Mouse (Mus musculus) gastrocnemius, postnatal 14 days (tissue): ENCODE data around the gene Gm19345. TPM values are rescaled to one million over a fixed set of nuclear protein-coding genes. Genes with fewer than 3 reads are reported as not detected.

Source experiments
- DNase-seq: peaks from one replicate; pipeline ENCODE4 v3.0.0; 2021; ENCODE audit warnings: mixed read lengths
- intact Hi-C: fragments of 180-260 bp; cut with DNase I; formaldehyde crosslinking; loops from one replicate; pipeline ENCODE4 v1.15.1; 2025; ENCODE audit warnings: low total_unique reads
- total RNA-seq, 2 experiments: library from RNA; stranded (reverse); gene quantifications; 2 replicates each; pipeline ENCODE4 v1.2.3; 2021

The Gm19345 gene
- total RNA-seq, 2 experiments from 2014 or later = not detected

GRCm38 (mm10) chr7:19824182-19824973 is 27.4 kb upstream of the Gm19345 start:
- intact Hi-C loops = no loop called here

GRCm38 (mm10) chr7:19826756-19827155 is 25.0 kb upstream of the Gm19345 start:
- DNase-seq = peak; percentile 70
- intact Hi-C loops = no loop called here

More at GRCm38 (mm10) chr7:19824182-19824973, 27.4 kb upstream of the Gm19345 start:
- DNase-seq = peak; percentile 94

DNA sequence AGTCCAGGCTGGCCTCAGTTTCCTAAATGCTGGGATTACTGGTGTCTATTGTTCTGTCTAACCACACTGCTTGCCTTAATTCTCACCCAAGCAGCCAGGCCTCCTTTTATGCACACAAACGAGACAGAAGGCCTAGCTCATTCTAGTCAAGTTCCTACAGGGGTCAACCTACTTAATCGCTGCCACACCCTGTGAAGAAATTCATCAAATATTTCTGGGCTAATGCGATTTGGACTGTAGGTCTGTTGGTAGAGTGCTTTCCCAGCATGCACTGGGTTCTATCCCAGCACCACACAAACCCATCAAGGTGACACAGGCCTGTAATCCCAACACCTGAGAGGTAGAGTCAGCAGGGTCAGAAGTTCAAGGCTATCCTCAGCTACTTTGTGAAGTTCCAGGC is 22.1 kb upstream of the Gm19345 start:
- intact Hi-C loops = no loop called here
- DNase-seq = no peak

- intact Hi-C loops = no loop called here
- peak; percentile 95 for DNase-seq
Measured at GRCm38 (mm10) chr7:19830682-19831156, 21.1 kb upstream of the Gm19345 start.

DNA sequence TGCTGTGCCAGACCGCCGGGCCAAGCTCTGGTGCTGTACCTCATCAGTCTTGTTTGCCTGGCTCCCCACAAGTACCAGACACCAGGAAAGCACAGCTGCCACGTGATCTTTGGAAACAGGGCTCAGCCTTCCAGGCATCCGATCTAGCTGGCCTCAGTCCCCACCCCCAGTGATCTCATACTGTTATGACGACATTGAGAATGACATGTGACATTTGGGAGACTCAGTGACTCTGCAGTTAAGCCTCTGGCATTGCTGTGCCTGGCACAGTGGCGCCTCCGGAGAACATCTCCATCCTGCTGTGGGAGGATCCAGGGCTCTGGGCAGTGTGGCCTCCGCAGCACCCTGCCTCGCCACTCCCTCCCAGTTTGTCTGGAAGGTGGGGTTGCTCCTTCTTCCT is 20.0 kb upstream of the Gm19345 start:
- no peak for DNase-seq
- intact Hi-C loops = no loop called here

DNA sequence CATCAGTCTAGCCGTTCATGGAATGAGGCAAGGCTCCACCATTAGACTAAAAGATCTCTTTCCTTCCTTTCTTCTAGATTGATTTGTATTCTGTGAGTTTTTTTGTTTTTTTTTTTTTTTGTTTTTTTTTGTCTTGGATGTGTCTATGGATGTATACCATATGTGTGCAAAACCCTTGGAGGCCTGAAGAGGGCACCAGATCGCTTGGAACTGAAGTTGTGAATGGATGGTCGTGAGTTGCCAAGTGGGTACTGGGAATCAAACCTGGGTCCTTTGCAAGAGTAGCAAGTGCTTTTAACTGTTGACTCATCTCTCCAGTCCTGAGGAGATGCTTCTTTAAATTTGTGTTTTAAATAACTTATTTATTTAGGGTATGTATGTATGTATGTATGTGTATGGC is 17.7 kb upstream of the Gm19345 start:
- DNase-seq = no peak
- intact Hi-C loops = no loop called here

- intact Hi-C loops = no loop called here
- no peak for DNase-seq
Measured at GRCm38 (mm10) chr7:19836843-19837242, 15.0 kb upstream of the Gm19345 start.

- intact Hi-C loops = no loop called here
- DNase-seq = no peak
Measured at GRCm38 (mm10) chr7:19840371-19840770, 11.4 kb upstream of the Gm19345 start.

DNA sequence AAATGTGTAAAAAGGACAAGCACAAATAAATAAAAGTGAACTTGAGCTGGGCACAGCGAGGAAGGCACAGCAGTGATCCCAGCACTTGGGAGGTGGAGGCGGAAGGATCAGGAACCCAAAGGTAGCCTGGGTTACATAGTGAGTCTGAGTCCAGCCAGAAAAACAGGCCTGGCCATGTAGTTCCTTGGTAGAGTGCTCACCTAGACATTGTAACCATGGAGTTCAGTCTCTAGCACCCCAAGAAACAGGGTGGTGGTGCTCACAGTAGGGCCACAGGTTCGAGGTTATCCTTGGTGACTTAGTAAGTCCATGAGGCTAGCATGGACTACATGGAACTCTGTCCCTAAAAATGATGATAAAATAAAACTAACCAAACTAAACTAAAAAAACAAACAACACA is 10.9 kb upstream of the Gm19345 start:
- intact Hi-C loops = no loop called here
- DNase-seq = no peak

DNA sequence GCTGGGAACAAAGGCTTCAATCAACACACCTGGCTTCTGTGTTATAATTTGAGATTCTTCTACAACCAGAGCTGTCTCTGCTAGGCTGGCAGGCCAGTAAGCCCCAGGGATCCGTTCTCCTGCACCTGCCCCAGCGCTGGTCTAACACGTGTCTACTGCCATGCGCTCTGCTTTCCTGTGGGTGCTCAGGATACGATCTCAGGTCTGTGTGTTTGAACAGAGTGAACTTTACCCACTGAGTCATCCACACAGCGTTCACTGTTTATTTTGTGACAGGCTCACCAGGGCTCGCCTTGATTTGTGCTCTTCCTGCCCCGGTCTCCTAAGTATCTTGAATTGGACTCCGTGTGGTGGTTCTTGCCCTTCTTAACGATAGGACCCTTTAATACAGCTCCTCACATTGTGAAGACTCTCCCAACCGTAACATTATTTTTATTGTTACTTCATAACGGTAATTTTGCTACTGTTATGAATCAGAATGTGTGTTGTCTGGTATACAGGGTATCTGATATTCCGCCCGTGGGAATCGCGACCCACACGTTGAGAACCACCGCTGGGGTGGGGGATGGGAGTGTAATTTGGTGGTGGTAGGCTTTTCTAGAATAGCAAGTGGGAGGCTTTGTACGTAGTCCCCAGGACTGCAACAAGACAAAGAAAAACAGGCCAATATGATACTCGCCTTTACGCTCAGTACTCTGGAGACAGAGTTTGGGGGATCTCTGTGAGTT is 10.0 kb upstream of the Gm19345 start:
- intact Hi-C loops = loop anchor here (2.0 kb wide), 1 partner anchor 39 kb away; no protein-coding TSS in a partner anchor
- no peak for DNase-seq

GRCm38 (mm10) chr7:19842885-19843504 is 8.8 kb upstream of the Gm19345 start:
- intact Hi-C loops = loop anchor here (2.0 kb wide), 1 partner anchor 40 kb away; no protein-coding TSS in a partner anchor
- DNase-seq = peak; percentile 36

GRCm38 (mm10) chr7:19843561-19843960 is 8.2 kb upstream of the Gm19345 start:
- intact Hi-C loops = loop anchor here (2.0 kb wide), 1 partner anchor 41 kb away; no protein-coding TSS in a partner anchor
- DNase-seq = peak; percentile 71

- intact Hi-C loops = no loop called here
Measured at GRCm38 (mm10) chr7:19844521-19845171, 7.2 kb upstream of the Gm19345 start.

DNA sequence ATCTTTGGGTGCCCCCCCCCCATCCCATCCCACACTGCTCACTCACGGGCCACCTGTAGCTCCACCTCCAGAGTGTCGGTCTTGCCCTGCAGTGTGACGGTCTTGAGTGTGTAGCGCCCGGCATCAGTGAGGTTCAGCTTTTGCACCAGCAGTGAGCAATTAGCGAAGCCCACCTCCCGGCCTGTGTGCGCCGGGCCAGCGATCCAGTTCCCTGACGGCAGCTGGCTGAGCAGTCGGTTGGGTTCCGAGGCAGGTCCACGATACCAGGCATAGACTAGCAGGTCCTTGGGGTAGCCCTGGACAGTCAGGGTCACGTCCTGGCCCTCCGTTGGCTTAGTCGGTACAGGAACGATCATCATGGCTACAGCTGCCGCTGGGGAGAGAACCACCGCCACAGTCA is 1.7 kb downstream of the Gm19345 start:
- DNase-seq = no peak
- intact Hi-C loops = no loop called here

More at GRCm38 (mm10) chr7:19844521-19845171, 7.2 kb upstream of the Gm19345 start:
- no peak for DNase-seq

- DNase-seq = no peak
Measured at GRCm38 (mm10) chr7:19855663-19856062, 3.9 kb downstream of the Gm19345 start.

DNA sequence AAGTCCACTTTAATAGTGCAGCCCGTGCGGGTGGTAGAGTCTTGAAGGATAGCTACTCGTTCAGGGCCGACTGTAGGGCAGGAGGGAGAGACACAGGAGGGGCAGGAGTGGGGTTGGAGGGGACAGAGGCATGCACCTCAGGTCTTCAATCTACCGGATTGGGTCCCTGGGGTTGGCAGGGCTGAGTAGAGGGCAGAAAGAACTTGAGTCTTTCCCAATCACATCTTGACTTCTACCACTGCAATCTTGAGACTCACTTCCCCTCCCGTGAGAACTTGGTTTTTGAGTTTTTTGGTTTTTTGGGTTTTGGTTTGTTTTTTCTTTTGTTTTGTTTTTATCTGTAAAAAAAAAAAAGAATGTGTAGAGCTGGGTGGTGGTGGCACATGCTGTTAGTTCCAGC is 4.5 kb downstream of the Gm19345 start:
- DNase-seq = no peak
- intact Hi-C loops = no loop called here

More at GRCm38 (mm10) chr7:19855663-19856062, 3.9 kb downstream of the Gm19345 start:
- intact Hi-C loops = no loop called here

DNA sequence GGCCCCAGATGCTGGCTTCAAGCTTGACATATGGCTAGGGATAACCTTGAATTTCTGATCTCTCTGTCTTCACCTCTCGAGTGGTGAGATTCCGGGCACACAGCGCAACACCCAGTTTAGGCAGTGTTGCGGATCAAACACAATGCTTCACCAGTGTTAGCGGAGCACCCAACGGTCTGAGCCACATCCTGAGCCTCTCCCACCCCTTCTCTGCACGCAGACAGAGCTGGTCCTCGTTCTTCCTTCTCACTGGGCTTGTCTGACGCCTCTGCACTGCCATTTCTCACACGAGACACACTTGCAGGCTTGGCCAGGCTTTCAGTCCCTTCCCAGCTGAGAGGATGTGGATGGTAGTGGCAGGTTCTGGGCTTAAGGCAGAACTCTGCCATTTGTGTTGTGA is 7.9 kb downstream of the Gm19345 start:
- DNase-seq = no peak

GRCm38 (mm10) chr7:19861199-19861598 is 9.4 kb downstream of the Gm19345 start, which contains the start of gene Ceacam16:
Gene Ceacam16 (minus strand): TSS chr7:19861299.
- DNase-seq = no peak
- intact Hi-C loops = no loop called here

More for the DNA sequence above, 7.9 kb downstream of the Gm19345 start:
- intact Hi-C loops = no loop called here

GRCm38 (mm10) chr7:19864241-19864640 is 12.4 kb downstream of the Gm19345 start:
- DNase-seq = no peak
- intact Hi-C loops = no loop called here
